Mouse (Mus musculus) olfactory bulb, adult 2 months (tissue): Measurements from ENCODE around the gene Arglu1.

Experiments used
- CTCF ChIP-seq: fragments of 200-500 bp; IDR thresholded peaks from 2 replicates; pipeline ENCODE4 v1.5.1; 2012; ENCODE audit warnings: low read depth, mild to moderate bottlenecking, low read length, moderate library complexity; ENCODE audit not compliant: insufficient read depth
- POLR2A ChIP-seq: fragments of 200-500 bp; IDR thresholded peaks from 2 replicates; pipeline ENCODE4 v1.6.1; 2012; ENCODE audit warnings: mild to moderate bottlenecking, low read depth, low read length, moderate library complexity; ENCODE audit not compliant: insufficient read depth

DNA sequence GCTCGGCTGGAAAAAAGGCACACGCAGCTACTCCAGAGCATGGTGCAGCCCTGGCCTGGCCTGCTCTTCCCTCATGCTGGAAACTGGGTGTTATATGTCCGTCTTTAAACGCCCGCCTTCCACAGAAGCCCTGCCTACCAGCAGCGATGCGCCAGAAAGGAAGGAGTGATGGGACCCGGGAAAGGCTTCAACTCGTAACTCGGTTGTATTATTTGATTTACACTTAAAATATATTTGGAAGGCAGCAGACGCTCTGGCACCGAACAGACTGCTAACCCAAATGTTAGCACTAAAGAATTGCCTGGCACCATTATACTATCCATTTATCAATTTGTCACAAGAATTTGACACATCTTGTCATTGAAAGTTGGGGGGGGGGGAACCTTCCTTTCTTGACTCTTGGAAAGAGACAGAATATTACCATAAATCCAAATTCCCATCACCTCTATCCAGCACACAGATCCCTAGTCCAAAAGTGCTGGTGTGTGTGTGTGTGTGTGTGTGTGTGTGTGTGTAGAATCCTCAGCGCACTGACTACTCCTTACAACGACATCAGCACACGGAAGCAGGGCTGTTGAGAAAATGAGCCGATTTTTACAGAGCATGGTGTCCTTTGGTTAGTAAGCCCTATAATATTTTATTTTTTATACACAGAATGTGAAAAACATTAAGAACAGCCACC lies 68.9 kb downstream of the Arglu1 start:
- TF ChIP-seq POLR2A (no peak), CTCF (no peak)
